17 mouse cellular contexts compared by ENCODE assay signal in genomic region chr13:32783055-32783454, GRCm38 (mm10). TPM values are rescaled to one million over a fixed set of nuclear protein-coding genes. Genes with fewer than 3 reads are reported as not detected.
A peak's percentile ranks its signal among the peaks of the same experiment; 100 is the strongest.
DNase-seq lines count a peak whose midpoint lies in the region; ATAC-seq and TF ChIP-seq lines count a peak whose summit lies in the region.
"Had no signal": no experiment of that assay in that cellular context is flagged by ENCODE, and none has a peak within 500 bp of the region (broad histone marks: within the 10 kb centered on the region; RNA-seq: fewer than 3 reads in every experiment).

No protein-coding gene starts in this region.

- ATAC-seq in midbrain, postnatal 0 days (ENCODE audit: low FRiP score) = no peak
- no peak for ATAC-seq in midbrain, embryonic 11.5 days (ENCODE audit: low FRiP score)
- no peak for ATAC-seq in stomach, postnatal 0 days (ENCODE audit: low FRiP score, low TSS enrichment)
- ATAC-seq: hindbrain, embryonic 16.5 days had no signal

- H3K27me3 ChIP-seq in midbrain, postnatal 0 days (ENCODE audit: insufficient read depth, low read length) = no peaks in the 10 kb centered on the region
- H3K27me3 ChIP-seq in midbrain, embryonic 11.5 days (ENCODE audit: control insufficient read depth, insufficient read depth, low read length) = no peaks in the 10 kb centered on the region
- no peaks in the 10 kb centered on the region for H3K27me3 ChIP-seq in stomach, postnatal 0 days (ENCODE audit: control insufficient read depth, insufficient read depth, low read length)
- H3K27me3 ChIP-seq: lung, embryonic 15.5 days had no signal

- no peak overlapping the region for H3K27ac ChIP-seq in midbrain, postnatal 0 days (ENCODE audit: low read depth, low read length)
- H3K27ac ChIP-seq in midbrain, embryonic 11.5 days (ENCODE audit: low read depth, low read length) = no peak overlapping the region
- no peak overlapping the region for H3K27ac ChIP-seq in stomach, postnatal 0 days (replicated peaks)
- H3K27ac ChIP-seq: forebrain, embryonic 10.5 days; lung, embryonic 15.5 days had no signal

- TF ChIP-seq EP300 in stomach, postnatal 0 days (optimal IDR thresholded peaks at IDR 0.05) = no peak

- WGBS in midbrain, postnatal 0 days = 56% methylated on average over 5 of the region's 5 CpGs
- 70% methylated on average over 5 of the region's 5 CpGs for WGBS in midbrain, embryonic 11.5 days
- WGBS in stomach, postnatal 0 days = 42% methylated on average over 5 of the region's 5 CpGs

- H3K4me2 ChIP-seq in midbrain, postnatal 0 days (ENCODE audit: low read depth, low read length, poor library complexity, severe bottlenecking) = no peak overlapping the region
- H3K4me2 ChIP-seq in midbrain, embryonic 11.5 days = no peak overlapping the region
- no peak overlapping the region for H3K4me2 ChIP-seq in stomach, postnatal 0 days (replicated peaks; ENCODE audit: low read depth)
- H3K4me2 ChIP-seq: lung, embryonic 15.5 days had no signal

- TF ChIP-seq CTCF in midbrain, postnatal 0 days (IDR thresholded peaks at IDR 0.05) = peak; percentile 66
- TF ChIP-seq CTCF in stomach, postnatal 0 days (IDR thresholded peaks at IDR 0.05; ENCODE audit: low read depth) = peak; percentile 65

- peak; percentile 24 for DNase-seq in adrenal gland, postnatal 10 days
- DNase-seq in adrenal gland, adult 18-20 months (ENCODE audit: low spot score in 2 of 2) = no peak
- peak; percentile 47 for DNase-seq in kidney, postnatal 10 days
- no peak for DNase-seq in kidney, adult 8-10 months
- DNase-seq in midbrain, postnatal 0 days (ENCODE audit: low spot score) = no peak
- no peak for DNase-seq in midbrain, embryonic 11.5 days (ENCODE audit: low spot score, missing footprints)
- DNase-seq in stomach, postnatal 0 days (ENCODE audit: low spot score) = no peak
- no peak for DNase-seq in urinary bladder, adult 2 months (ENCODE audit: low spot score)
- DNase-seq: adrenal gland, postnatal 14 days had no signal

- no peaks in the 10 kb centered on the region for H3K9me3 ChIP-seq in midbrain, postnatal 0 days (ENCODE audit: low read length)
- H3K9me3 ChIP-seq in midbrain, embryonic 11.5 days (ENCODE audit: control insufficient read depth, low read length) = no peaks in the 10 kb centered on the region
- no peaks in the 10 kb centered on the region for H3K9me3 ChIP-seq in stomach, postnatal 0 days (ENCODE audit: control insufficient read depth, low read length)
- H3K9me3 ChIP-seq: forebrain, embryonic 10.5 days; lung, embryonic 15.5 days had no signal

- no peaks in the 10 kb centered on the region for H3K36me3 ChIP-seq in midbrain, postnatal 0 days (ENCODE audit: insufficient read depth, low read length)
- no peaks in the 10 kb centered on the region for H3K36me3 ChIP-seq in midbrain, embryonic 11.5 days (ENCODE audit: control insufficient read depth, insufficient read depth, low read length)
- no peaks in the 10 kb centered on the region for H3K36me3 ChIP-seq in stomach, postnatal 0 days (ENCODE audit: control insufficient read depth, insufficient read depth, low read length)
- H3K36me3 ChIP-seq: forebrain, embryonic 10.5 days; lung, embryonic 15.5 days had no signal

- H3K9ac ChIP-seq in midbrain, postnatal 0 days (replicated peaks; ENCODE audit: low read length, poor library complexity, severe bottlenecking) = no peak overlapping the region
- no peak overlapping the region for H3K9ac ChIP-seq in midbrain, embryonic 11.5 days (ENCODE audit: low read length)
- no peak overlapping the region for H3K9ac ChIP-seq in stomach, postnatal 0 days (ENCODE audit: low read length)
- H3K9ac ChIP-seq: lung, embryonic 15.5 days had no signal

- H3K4me3 ChIP-seq in midbrain, postnatal 0 days (ENCODE audit: low read depth, low read length) = no peak overlapping the region
- H3K4me3 ChIP-seq in midbrain, embryonic 11.5 days (ENCODE audit: low read depth, low read length) = no peak overlapping the region
- no peak overlapping the region for H3K4me3 ChIP-seq in stomach, postnatal 0 days (ENCODE audit: low read depth, low read length)
- H3K4me3 ChIP-seq: forebrain, embryonic 10.5 days; lung, embryonic 15.5 days had no signal

- no peaks in the 10 kb centered on the region for H3K4me1 ChIP-seq in midbrain, postnatal 0 days (ENCODE audit: insufficient read depth, low read length)
- no peaks in the 10 kb centered on the region for H3K4me1 ChIP-seq in midbrain, embryonic 11.5 days (ENCODE audit: control insufficient read depth, insufficient read depth, low read length)
- no peaks in the 10 kb centered on the region for H3K4me1 ChIP-seq in stomach, postnatal 0 days (replicated peaks; ENCODE audit: control insufficient read depth, insufficient read depth)
- H3K4me1 ChIP-seq: lung, embryonic 15.5 days had no signal

RNA-seq across cellular contexts. Expression of gene Mylk4, which starts 0.7 kb away (rescaled TPM):
- total RNA-seq in adrenal gland, postnatal 10 days (2021) = 10 to 100 TPM in 1 of 2 experiments, 1 to 10 TPM in 1; 4.5 to 17.1 TPM
- total RNA-seq in adrenal gland, adult 18-20 months (2021) = under 1 TPM in 1 of 2 experiments, not detected in 1; 0.26 TPM
- 0.14 TPM in 1 of 2 replicates, not detected in the other for total RNA-seq in midbrain, postnatal 0 days (2014; rRNA removed)
- 0.05 and 0.31 TPM in 2 replicates for polyA plus RNA-seq in midbrain, postnatal 0 days (2015; fragmentation: Nextera tagmentation; extraction: Ambion mirVana)
- 0.07 TPM in 1 of 2 replicates, not detected in the other for polyA plus RNA-seq in midbrain, embryonic 11.5 days (2014; fragmentation: Nextera tagmentation; extraction: Ambion mirVana)
- 0.12 and 0.15 TPM in 2 replicates for polyA plus RNA-seq in stomach, postnatal 0 days (2015; fragmentation: Nextera tagmentation; extraction: Ambion mirVana)
- 0.01 and 0.04 TPM in 2 replicates for polyA plus RNA-seq in urinary bladder, adult 2 months (2012; rRNA removed)
- total RNA-seq: monocyte, adult 5-6 weeks; neutrophil, adult 5-6 weeks had no signal
- polyA plus RNA-seq: forebrain, embryonic 10.5 days had no signal

RNA-seq across cellular contexts. Expression of gene Wrnip1, which starts 18.8 kb away (rescaled TPM):
- 10 to 100 TPM; 36.3 to 39.9 TPM for total RNA-seq in adrenal gland, postnatal 10 days (2021)
- 10 to 100 TPM; 28.0 to 54.6 TPM for total RNA-seq in adrenal gland, adult 18-20 months (2021)
- total RNA-seq in midbrain, postnatal 0 days (2014; rRNA removed) = 73.8 and 84.0 TPM in 2 replicates
- polyA plus RNA-seq in midbrain, postnatal 0 days (2015; fragmentation: Nextera tagmentation; extraction: Ambion mirVana) = 31.2 and 33.6 TPM in 2 replicates
- polyA plus RNA-seq in midbrain, embryonic 11.5 days (2014; fragmentation: Nextera tagmentation; extraction: Ambion mirVana) = 14.3 and 17.2 TPM in 2 replicates
- polyA plus RNA-seq in stomach, postnatal 0 days (2015; fragmentation: Nextera tagmentation; extraction: Ambion mirVana) = 14.4 and 17.0 TPM in 2 replicates
- polyA plus RNA-seq in urinary bladder, adult 2 months (2012; rRNA removed) = 33.8 and 34.4 TPM in 2 replicates

RNA-seq across cellular contexts. Expression of gene D930007J09Rik, which starts 19.6 kb away (rescaled TPM):
- not detected for total RNA-seq in adrenal gland, postnatal 10 days (2021)
- not detected for total RNA-seq in adrenal gland, adult 18-20 months (2021)
- not detected in 2 replicates for total RNA-seq in midbrain, postnatal 0 days (2014; rRNA removed)
- polyA plus RNA-seq in midbrain, postnatal 0 days (2015; fragmentation: Nextera tagmentation; extraction: Ambion mirVana) = not detected in 2 replicates
- not detected in 2 replicates for polyA plus RNA-seq in midbrain, embryonic 11.5 days (2014; fragmentation: Nextera tagmentation; extraction: Ambion mirVana)
- not detected in 2 replicates for polyA plus RNA-seq in stomach, postnatal 0 days (2015; fragmentation: Nextera tagmentation; extraction: Ambion mirVana)
- polyA plus RNA-seq in urinary bladder, adult 2 months (2012; rRNA removed) = not detected in 2 replicates
- total RNA-seq: adrenal gland, postnatal 14 days; gastrocnemius, postnatal 25 days; monocyte, adult 5-6 weeks; neutrophil, adult 5-6 weeks had no signal
- polyA plus RNA-seq: C2C12; forebrain, embryonic 10.5 days; heart, embryonic 16.5 days; hindbrain, embryonic 16.5 days; lung, embryonic 15.5 days had no signal

Comparison
In these comparisons a context has a peak if more than half of its experiments do, and no peak if none do; other contexts are left out.
1. DNase-seq: peak in adrenal gland, postnatal 10 days (single experiment) and kidney, postnatal 10 days (single experiment); none in adrenal gland, adult 18-20 months (0 of 2), kidney, adult 8-10 months (0 of 2), midbrain, postnatal 0 days (single experiment), midbrain, embryonic 11.5 days (single experiment), stomach, postnatal 0 days (single experiment) and urinary bladder, adult 2 months (single experiment).